Mouse (Mus musculus) stomach, postnatal 0 days (tissue): ENCODE results near the gene Kcne3.

ENCODE experiments used
- CTCF ChIP-seq: IDR thresholded peaks from 2 replicates; pipeline ENCODE4 v1.5.1; 2016; ENCODE audit warnings: antibody characterized with exemption, low read depth, mild to moderate bottlenecking, moderate library complexity
- EP300 ChIP-seq: optimal IDR thresholded peaks from 2 replicates; pipeline ENCODE3; 2016; ENCODE audit warnings: antibody characterized with exemption

DNA sequence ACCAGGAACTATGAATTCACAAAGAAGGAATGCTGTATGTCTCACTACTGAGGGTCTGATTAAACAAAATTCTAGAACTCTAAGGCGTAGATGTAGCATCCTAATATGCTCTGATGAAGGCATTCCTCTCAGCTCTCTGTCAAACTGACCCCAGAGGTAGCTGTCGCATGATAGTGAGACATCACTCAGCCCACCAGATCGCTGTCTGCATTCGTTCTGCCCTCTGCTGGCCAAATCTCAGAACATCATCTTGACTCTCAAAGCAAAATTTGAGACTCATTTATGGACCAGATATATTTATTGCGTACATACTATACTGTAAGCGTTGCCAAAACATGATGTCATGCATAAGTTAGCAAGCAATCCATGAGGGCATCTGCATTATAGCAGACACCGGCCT, 11.3 kb downstream of the Kcne3 start:
- TF ChIP-seq CTCF (peak; percentile 88), EP300 (no peak)
